Comparison of ENCODE assay signal across 35 mouse cellular contexts in genomic region chr9:103243640-103244039, GRCm38 (mm10). TPM values are rescaled to one million over a fixed set of nuclear protein-coding genes. Genes with fewer than 3 reads are reported as not detected.
DNase-seq lines count a peak whose midpoint lies in the region; ATAC-seq and TF ChIP-seq lines count a peak whose summit lies in the region.
"Had no signal": no experiment of that assay in that cellular context is flagged by ENCODE, and none has a peak within 500 bp of the region (broad histone marks: within the 10 kb centered on the region; RNA-seq: fewer than 3 reads in every experiment).

No protein-coding gene starts in this region.

- no peaks in the 10 kb centered on the region for H3K36me3 ChIP-seq in kidney, embryonic 14.5 days (ENCODE audit: control insufficient read depth, insufficient read depth, low read length)
- no peaks in the 10 kb centered on the region for H3K36me3 ChIP-seq in intestine, postnatal 0 days (ENCODE audit: control insufficient read depth, insufficient read depth)
- no peaks in the 10 kb centered on the region for H3K36me3 ChIP-seq in liver, adult 2 months (ENCODE audit: control insufficient read depth, insufficient read depth, low read length)
- no peaks in the 10 kb centered on the region for H3K36me3 ChIP-seq in liver, embryonic 15.5 days (replicated peaks)
- H3K36me3 ChIP-seq: embryonic facial prominence, embryonic 12.5 days; hindbrain, embryonic 15.5 days; midbrain, embryonic 13.5 days; neural tube, embryonic 13.5 days had no signal

- no peak for TF ChIP-seq CTCF in intestine, postnatal 0 days (IDR thresholded peaks at IDR 0.05; ENCODE audit: low read depth)
- TF ChIP-seq CTCF in liver, adult 2 months (IDR thresholded peaks at IDR 0.05; ENCODE audit: low read depth, low read length) = no peak

- no peak for ATAC-seq in kidney, embryonic 14.5 days (ENCODE audit: low FRiP score, low TSS enrichment)
- ATAC-seq in intestine, postnatal 0 days = peak; percentile 57; the same call in 1 of the 2 replicates
- ATAC-seq in liver, embryonic 15.5 days (ENCODE audit: insufficient read depth) = peak; percentile 69
- ATAC-seq: forebrain, embryonic 14.5 days; inflammation-experienced regulatory T-cells, adult 6 months; lung, postnatal 0 days; midbrain, embryonic 13.5 days; Patski had no signal

- no peak for TF ChIP-seq POLR2A in liver, adult 2 months (IDR thresholded peaks at IDR 0.05; ENCODE audit: extremely low read depth, insufficient read depth, low read length)

- no peaks in the 10 kb centered on the region for H3K27me3 ChIP-seq in kidney, embryonic 14.5 days (ENCODE audit: control insufficient read depth, insufficient read depth, low read length)
- no peaks in the 10 kb centered on the region for H3K27me3 ChIP-seq in intestine, postnatal 0 days (replicated peaks; ENCODE audit: control insufficient read depth, insufficient read depth, low read length)
- H3K27me3 ChIP-seq in liver, adult 2 months (ENCODE audit: control insufficient read depth, insufficient read depth, low read length) = no peaks in the 10 kb centered on the region
- H3K27me3 ChIP-seq in liver, embryonic 15.5 days = no peaks in the 10 kb centered on the region
- H3K27me3 ChIP-seq: embryonic facial prominence, embryonic 12.5 days; hindbrain, embryonic 15.5 days; midbrain, embryonic 13.5 days; neural tube, embryonic 13.5 days had no signal

- no peaks in the 10 kb centered on the region for H3K4me1 ChIP-seq in kidney, embryonic 14.5 days (ENCODE audit: control insufficient read depth, insufficient read depth, low read length)
- no peaks in the 10 kb centered on the region; the same call in 1 of the 2 replicates for H3K4me1 ChIP-seq in intestine, postnatal 0 days (replicated peaks; ENCODE audit: control insufficient read depth, insufficient read depth, low read length)
- peaks cover 38% of the 10 kb centered on the region for H3K4me1 ChIP-seq in liver, adult 2 months (ENCODE audit: control insufficient read depth, insufficient read depth, low read length)
- peaks cover 27% of the 10 kb centered on the region for H3K4me1 ChIP-seq in liver, embryonic 15.5 days (replicated peaks)
- H3K4me1 ChIP-seq: embryonic facial prominence, embryonic 12.5 days; hindbrain, embryonic 15.5 days; midbrain, embryonic 13.5 days; neural tube, embryonic 13.5 days had no signal

- no peak overlapping the region for H3K9ac ChIP-seq in kidney, embryonic 14.5 days (ENCODE audit: low read depth, low read length)
- no peak overlapping the region for H3K9ac ChIP-seq in intestine, postnatal 0 days (ENCODE audit: low read depth, low read length)
- H3K9ac ChIP-seq in liver, adult 2 months (ENCODE audit: low read depth, low read length) = peak overlapping the region; percentile 64
- H3K9ac ChIP-seq in liver, embryonic 15.5 days = no peak overlapping the region
- H3K9ac ChIP-seq: embryonic facial prominence, embryonic 12.5 days; hindbrain, embryonic 15.5 days; midbrain, embryonic 13.5 days; neural tube, embryonic 13.5 days had no signal

- DNase-seq in kidney, adult 18-20 months = peak; percentile 7
- peak; percentile 99 for DNase-seq in liver, adult 2 months (ENCODE audit: extremely low read depth, low read depth, low spot score)
- no peak for DNase-seq in embryo, embryonic 10 days (ENCODE audit: low spot score)
- DNase-seq in heart, adult 8-10 months (ENCODE audit: low spot score) = no peak
- no peak for DNase-seq in ovary, postnatal 10 days (ENCODE audit: low spot score)
- DNase-seq: adrenal gland, postnatal 14 days; cerebellum, adult 11 months; cerebellum, adult 9-10 months; cerebellum, postnatal 36 days; embryo, embryonic 11 days; gastrocnemius, postnatal 14 days; heart, adult 11 months; layer of hippocampus, adult 9-11 months; lung, adult 18-20 months; right cerebral cortex, postnatal 14 days; thymus, adult 2 months; thymus, postnatal 36 days had no signal

- no peak overlapping the region for H3K4me2 ChIP-seq in kidney, embryonic 14.5 days (replicated peaks; ENCODE audit: low read depth, low read length)
- no peak overlapping the region for H3K4me2 ChIP-seq in intestine, postnatal 0 days (replicated peaks; ENCODE audit: low read depth)
- H3K4me2 ChIP-seq in liver, embryonic 15.5 days = 0 out of 2 replicates have a peak overlapping the region, but pooled peaks have one; percentile 27
- H3K4me2 ChIP-seq: embryonic facial prominence, embryonic 12.5 days; heart, embryonic 11.5 days; hindbrain, embryonic 15.5 days; midbrain, embryonic 13.5 days; neural tube, embryonic 13.5 days had no signal

- WGBS in kidney, embryonic 14.5 days = 89% methylated on average over 4 of the region's 4 CpGs
- WGBS in intestine, postnatal 0 days = 55% methylated on average over 4 of the region's 4 CpGs
- WGBS in liver, adult 2 months = 19% methylated on average over 4 of the region's 4 CpGs
- WGBS in liver, embryonic 15.5 days (ENCODE audit: insufficient replicate concordance) = 69% methylated on average over 4 of the region's 4 CpGs

- H3K79me2 ChIP-seq in liver, adult 2 months (ENCODE audit: control insufficient read depth, insufficient read depth, low read length) = no peaks in the 10 kb centered on the region; the same call in 1 of the 2 replicates

- H3K27ac ChIP-seq in kidney, embryonic 14.5 days (ENCODE audit: low read depth, low read length) = no peak overlapping the region
- H3K27ac ChIP-seq in intestine, postnatal 0 days (ENCODE audit: low read depth, low read length) = no peak overlapping the region
- H3K27ac ChIP-seq in liver, adult 2 months (replicated peaks; ENCODE audit: insufficient read depth, low read depth, low read length) = peak overlapping the region; percentile 98
- H3K27ac ChIP-seq in liver, embryonic 15.5 days (replicated peaks) = peak overlapping the region; percentile 77
- H3K27ac ChIP-seq: embryonic facial prominence, embryonic 12.5 days; hindbrain, embryonic 15.5 days; macrophage; midbrain, embryonic 13.5 days; neural tube, embryonic 13.5 days; stomach, postnatal 0 days had no signal

- no peaks in the 10 kb centered on the region for H3K9me3 ChIP-seq in kidney, embryonic 14.5 days (ENCODE audit: control insufficient read depth, low read length)
- no peaks in the 10 kb centered on the region for H3K9me3 ChIP-seq in intestine, postnatal 0 days (ENCODE audit: control insufficient read depth)
- no peaks in the 10 kb centered on the region for H3K9me3 ChIP-seq in liver, embryonic 15.5 days (replicated peaks)
- H3K9me3 ChIP-seq: embryonic facial prominence, embryonic 12.5 days; hindbrain, embryonic 15.5 days; midbrain, embryonic 13.5 days; neural tube, embryonic 13.5 days had no signal

- H3K4me3 ChIP-seq in kidney, embryonic 14.5 days (ENCODE audit: low read length) = no peak overlapping the region
- no peak overlapping the region for H3K4me3 ChIP-seq in intestine, postnatal 0 days (ENCODE audit: low read depth, low read length)
- H3K4me3 ChIP-seq in liver, adult 2 months (ENCODE audit: insufficient read depth, low read depth, low read length) = no peak overlapping the region
- H3K4me3 ChIP-seq in liver, embryonic 15.5 days (replicated peaks) = no peak overlapping the region
- H3K4me3 ChIP-seq: embryonic facial prominence, embryonic 12.5 days; hindbrain, embryonic 15.5 days; midbrain, embryonic 13.5 days; neural tube, embryonic 13.5 days had no signal

RNA-seq across cellular contexts. Expression of gene Trf, which starts 13.4 kb away (rescaled TPM):
- 12.8 and 17.2 TPM in 2 replicates for polyA plus RNA-seq in kidney, embryonic 14.5 days (2014; fragmentation: Nextera tagmentation; extraction: Ambion mirVana)
- 237 and 245 TPM in 2 replicates for polyA plus RNA-seq in intestine, postnatal 0 days (2015; fragmentation: Nextera tagmentation; extraction: Ambion mirVana)
- 18,586 and 23,528 TPM in 2 replicates for total RNA-seq in liver, adult 2 months (2014; rRNA removed)
- 26,375 and 34,444 TPM in 2 replicates for polyA plus RNA-seq in liver, adult 2 months (2012; rRNA removed)
- polyA plus RNA-seq in liver, embryonic 15.5 days (2015; fragmentation: Nextera tagmentation; extraction: Ambion mirVana) = 10,865 and 16,074 TPM in 2 replicates
- total RNA-seq in heart, adult 8-10 months (2022) = 10 to 100 TPM; 37.9 to 56.1 (median 43.3) TPM
- total RNA-seq: MEL had no signal
- polyA plus RNA-seq: Patski had no signal

RNA-seq across cellular contexts. Expression of gene Gm20425, which starts 13.5 kb away (rescaled TPM):
- polyA plus RNA-seq in kidney, embryonic 14.5 days (2014; fragmentation: Nextera tagmentation; extraction: Ambion mirVana) = 1.4 TPM in 1 of 2 replicates, not detected in the other
- polyA plus RNA-seq in intestine, postnatal 0 days (2015; fragmentation: Nextera tagmentation; extraction: Ambion mirVana) = 8.9 and 10.0 TPM in 2 replicates
- total RNA-seq in liver, adult 2 months (2014; rRNA removed) = 0.94 and 1.1 TPM in 2 replicates
- 0.37 and 0.43 TPM in 2 replicates for polyA plus RNA-seq in liver, adult 2 months (2012; rRNA removed)
- polyA plus RNA-seq in liver, embryonic 15.5 days (2015; fragmentation: Nextera tagmentation; extraction: Ambion mirVana) = 0.24 and 2.3 TPM in 2 replicates
- total RNA-seq in heart, adult 8-10 months (2022) = 1 to 10 TPM; 5.3 to 5.9 (median 5.5) TPM
- total RNA-seq: hematopoietic stem cell, adult 5-6 weeks; megakaryocyte-erythroid progenitor cell, adult 5-6 weeks; MEL had no signal
- polyA plus RNA-seq: hindbrain, embryonic 15.5 days; limb, embryonic 11.5 days; midbrain, embryonic 13.5 days; Patski; thymus, adult 2 months had no signal

RNA-seq across cellular contexts. Expression of gene Srprb, which starts 41.7 kb away (rescaled TPM):
- 48.0 and 63.6 TPM in 2 replicates for polyA plus RNA-seq in kidney, embryonic 14.5 days (2014; fragmentation: Nextera tagmentation; extraction: Ambion mirVana)
- 20.7 and 21.4 TPM in 2 replicates for polyA plus RNA-seq in intestine, postnatal 0 days (2015; fragmentation: Nextera tagmentation; extraction: Ambion mirVana)
- 8.5 and 10.7 TPM in 2 replicates for total RNA-seq in liver, adult 2 months (2014; rRNA removed)
- polyA plus RNA-seq in liver, adult 2 months (2012; rRNA removed) = 16.8 and 22.8 TPM in 2 replicates
- polyA plus RNA-seq in liver, embryonic 15.5 days (2015; fragmentation: Nextera tagmentation; extraction: Ambion mirVana) = 18.9 and 22.5 TPM in 2 replicates
- 10 to 100 TPM; 18.1 to 21.5 (median 19.1) TPM for total RNA-seq in heart, adult 8-10 months (2022)

Comparison
In these comparisons a context has a peak if more than half of its experiments do, and no peak if none do; other contexts are left out.
1. DNase-seq: peak in kidney, adult 18-20 months (single experiment) and liver, adult 2 months (single experiment); none in embryo, embryonic 10 days (single experiment), heart, adult 8-10 months (single experiment) and ovary, postnatal 10 days (single experiment).
2. H3K27ac ChIP-seq: peak in liver, adult 2 months (single experiment) and liver, embryonic 15.5 days (single experiment); none in kidney, embryonic 14.5 days (single experiment) and intestine, postnatal 0 days (single experiment).
3. RNA of gene Trf, which starts 13.4 kb away (polyA plus RNA-seq): 26,375 to 34,444 TPM in liver, adult 2 months and 10,865 to 16,074 TPM in liver, embryonic 15.5 days; 237 to 245 TPM in intestine, postnatal 0 days and 12.8 to 17.2 TPM in kidney, embryonic 14.5 days; every median in the first group is over 10 times any median in the second.